In genomic region chr5:115513721-115514120, GRCm38 (mm10) we compare ENCODE assay signal across 17 mouse cellular contexts. TPM values are rescaled to one million over a fixed set of nuclear protein-coding genes. Genes with fewer than 3 reads are reported as not detected.
DNase-seq lines count a peak whose midpoint lies in the region; ATAC-seq and TF ChIP-seq lines count a peak whose summit lies in the region.
"Had no signal": no experiment of that assay in that cellular context is flagged by ENCODE, and none has a peak within 500 bp of the region (broad histone marks: within the 10 kb centered on the region; RNA-seq: fewer than 3 reads in every experiment).

No protein-coding gene starts in this region.

- peak overlapping the region; percentile 90 for H3K27ac ChIP-seq in gastrocnemius, adult 2 months
- 0 out of 2 replicates have a peak overlapping the region, but pooled peaks have one; percentile 66 for H3K27ac ChIP-seq in kidney, adult 2 months (ENCODE audit: insufficient read depth, low read depth, low read length)
- H3K27ac ChIP-seq: hindbrain, embryonic 13.5 days; midbrain, embryonic 15.5 days had no signal

- no peak for TF ChIP-seq CTCF in gastrocnemius, adult 2 months (IDR thresholded peaks at IDR 0.05)
- TF ChIP-seq CTCF in kidney, adult 2 months (conservative IDR thresholded peaks at IDR 0.05; ENCODE audit: insufficient read depth, insufficient read length, low read depth, low read length), result no peak

- H3K36me3 ChIP-seq in kidney, adult 2 months (ENCODE audit: control insufficient read depth, insufficient read depth, low read length), result no peaks in the 10 kb centered on the region
- H3K36me3 ChIP-seq: midbrain, embryonic 15.5 days had no signal

- ATAC-seq in granulocyte monocyte progenitor cell, adult 5-6 weeks (replicated peaks; ENCODE audit: poor library complexity, severe bottlenecking), result no peak
- ATAC-seq: midbrain, embryonic 15.5 days had no signal

- TF ChIP-seq POLR2A in kidney, adult 2 months (IDR thresholded peaks at IDR 0.05; ENCODE audit: low read depth, low read length), result no peak

- no peaks in the 10 kb centered on the region for H3K27me3 ChIP-seq in kidney, adult 2 months (replicated peaks; ENCODE audit: control insufficient read depth, insufficient read depth, low read length)
- H3K27me3 ChIP-seq: hindbrain, embryonic 13.5 days; midbrain, embryonic 15.5 days had no signal

- 85% methylated on average over 16 of the region's 16 CpGs for WGBS in kidney, adult 2 months

- peak overlapping the region; percentile 20; the same call in 1 of the 2 replicates for H3K4me3 ChIP-seq in gastrocnemius, adult 2 months
- H3K4me3 ChIP-seq in kidney, adult 2 months (ENCODE audit: insufficient read depth, low read depth, low read length), result no peak overlapping the region
- H3K4me3 ChIP-seq: erythroblast, embryonic 14.5 days; hindbrain, embryonic 13.5 days; layer of hippocampus, adult 2 months; left cerebral cortex, adult 2 months; midbrain, embryonic 15.5 days had no signal

- intact Hi-C loops in gastrocnemius, adult 2 months (cut with DNase I), result no loop called here
- intact Hi-C loops in gastrocnemius, postnatal 36 days (cut with DNase I), result no loop called here

- DNase-seq in gastrocnemius, adult 2 months, result no peak
- DNase-seq in gastrocnemius, postnatal 36 days, result no peak
- no peak for DNase-seq in kidney, adult 2 months
- DNase-seq in kidney, postnatal 25 days, result no peak
- peak; percentile 10 for DNase-seq in thymus, postnatal 4 days
- DNase-seq in thymus, postnatal 14 days, result no peak
- no peak for DNase-seq in adrenal gland, adult 8-10 months
- DNase-seq: cerebellum, adult 8-10 months; gastrocnemius, postnatal 14 days had no signal

- H3K4me1 ChIP-seq in kidney, adult 2 months (ENCODE audit: control insufficient read depth, insufficient read depth, low read length), result peaks cover 50% of the 10 kb centered on the region

RNA-seq across cellular contexts. Expression of gene Pxn, which starts 7.2 kb away (rescaled TPM):
- total RNA-seq in gastrocnemius, adult 2 months (2021), result 10 to 100 TPM; 79.2 to 95.2 TPM
- total RNA-seq in gastrocnemius, postnatal 36 days (2021), result 10 to 100 TPM; 78.1 to 80.7 TPM
- 101 and 122 TPM in 2 replicates for polyA plus RNA-seq in kidney, adult 2 months (2012; rRNA removed)
- total RNA-seq in adrenal gland, adult 8-10 months (2022), result 10 to 100 TPM; 32.1 to 64.5 (median 44.8) TPM
- 56.2 and 57.1 TPM in 2 replicates for total RNA-seq in granulocyte monocyte progenitor cell, adult 5-6 weeks (2014; fragmentation: Nextera tagmentation)
- total RNA-seq in granulocyte monocyte progenitor cell, adult 5-6 weeks (2017), result 110 and 111 TPM in 2 replicates

RNA-seq across cellular contexts. Expression of gene Sirt4, which starts 29.2 kb away (rescaled TPM):
- total RNA-seq in gastrocnemius, adult 2 months (2021), result 10 to 100 TPM; 10.9 to 17.3 TPM
- 10 to 100 TPM; 11.2 to 12.2 TPM for total RNA-seq in gastrocnemius, postnatal 36 days (2021)
- polyA plus RNA-seq in kidney, adult 2 months (2012; rRNA removed), result 34.0 and 49.3 TPM in 2 replicates
- 10 to 100 TPM; 24.6 to 53.8 (median 41.2) TPM for total RNA-seq in adrenal gland, adult 8-10 months (2022)
- total RNA-seq in granulocyte monocyte progenitor cell, adult 5-6 weeks (2014; fragmentation: Nextera tagmentation), result 9.2 and 23.1 TPM in 2 replicates
- 2.9 and 7.1 TPM in 2 replicates for total RNA-seq in granulocyte monocyte progenitor cell, adult 5-6 weeks (2017)

RNA-seq across cellular contexts. Expression of gene Rplp0, which starts 45.5 kb away (rescaled TPM):
- total RNA-seq in gastrocnemius, adult 2 months (2021), result 100 to 1,000 TPM; 567 to 689 TPM
- total RNA-seq in gastrocnemius, postnatal 36 days (2021), result 100 to 1,000 TPM; 533 to 598 TPM
- polyA plus RNA-seq in kidney, adult 2 months (2012; rRNA removed), result 1,267 and 1,337 TPM in 2 replicates
- total RNA-seq in adrenal gland, adult 8-10 months (2022), result 100 to 1,000 TPM; 682 to 769 (median 720) TPM
- total RNA-seq in granulocyte monocyte progenitor cell, adult 5-6 weeks (2014; fragmentation: Nextera tagmentation), result 2,324 and 2,796 TPM in 2 replicates
- total RNA-seq in granulocyte monocyte progenitor cell, adult 5-6 weeks (2017), result 1,887 and 2,078 TPM in 2 replicates

RNA-seq across cellular contexts. Expression of gene Pla2g1b, which starts 47.7 kb away (rescaled TPM):
- not detected for total RNA-seq in gastrocnemius, adult 2 months (2021)
- total RNA-seq in gastrocnemius, postnatal 36 days (2021), result not detected
- polyA plus RNA-seq in kidney, adult 2 months (2012; rRNA removed), result 0.74 TPM in 1 of 2 replicates, not detected in the other
- under 1 TPM in 1 of 4 experiments, not detected in 3; 0.93 TPM for total RNA-seq in adrenal gland, adult 8-10 months (2022)
- not detected in 2 replicates for total RNA-seq in granulocyte monocyte progenitor cell, adult 5-6 weeks (2014; fragmentation: Nextera tagmentation)
- total RNA-seq in granulocyte monocyte progenitor cell, adult 5-6 weeks (2017), result not detected in 2 replicates
- total RNA-seq: gastrocnemius, postnatal 14 days; layer of hippocampus, adult 2 months; left cerebral cortex, adult 2 months had no signal
- polyA plus RNA-seq: brain, embryonic 14.5 days; erythroblast, embryonic 14.5 days; hindbrain, embryonic 13.5 days; midbrain, embryonic 15.5 days; neural tube, embryonic 11.5 days had no signal

RNA-seq across cellular contexts. Expression of gene Gcn1l1, which starts 51.3 kb away (rescaled TPM):
- 10 to 100 TPM; 31.3 to 31.9 TPM for total RNA-seq in gastrocnemius, adult 2 months (2021)
- 10 to 100 TPM; 25.5 to 28.8 TPM for total RNA-seq in gastrocnemius, postnatal 36 days (2021)
- 42.2 and 45.4 TPM in 2 replicates for polyA plus RNA-seq in kidney, adult 2 months (2012; rRNA removed)
- 10 to 100 TPM; 69.2 to 98.2 (median 77.7) TPM for total RNA-seq in adrenal gland, adult 8-10 months (2022)
- total RNA-seq in granulocyte monocyte progenitor cell, adult 5-6 weeks (2014; fragmentation: Nextera tagmentation), result 26.9 and 43.5 TPM in 2 replicates
- total RNA-seq in granulocyte monocyte progenitor cell, adult 5-6 weeks (2017), result 33.4 and 37.4 TPM in 2 replicates
